Mouse (Mus musculus): ENCODE data around the gene Epn2. TPM values are rescaled to one million over a fixed set of nuclear protein-coding genes. Genes with fewer than 3 reads are reported as not detected.
"Not testable (repeated sequence)": the region's sequence is repeated elsewhere in the genome, so short reads cannot be mapped to it uniquely, and the experiment has no call there.

Gene Epn2
- total and polyA plus RNA-seq, 2 experiments from 2014 or later: 74.3 to 74.9 TPM

DNA sequence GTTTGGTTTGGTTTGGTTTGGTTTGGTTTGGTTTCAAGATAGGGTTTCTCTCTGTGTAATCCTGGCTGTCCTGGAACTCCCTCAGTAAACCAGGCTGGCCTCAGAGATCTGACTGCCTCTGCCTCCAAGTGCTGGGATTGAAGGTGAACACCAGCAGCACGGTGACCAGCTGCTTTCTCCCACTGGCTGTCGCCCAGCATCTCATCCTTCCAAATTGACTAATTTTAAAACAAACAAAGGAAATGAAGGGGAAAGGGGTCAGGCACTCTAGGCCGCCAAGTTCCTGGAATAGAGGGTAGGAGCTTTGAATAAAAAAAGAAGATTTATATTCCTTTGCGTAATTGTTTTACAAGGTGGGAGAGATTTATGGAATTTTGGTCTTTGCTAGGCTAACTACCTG lies 5.9 kb upstream of the Epn2 start:
- no peak for ATAC-seq (ENCODE audit: low FRiP score)
- Histone ChIP-seq H3K4me3 (ENCODE audit: low read depth, low read length) (no peak overlapping the region), H3K36me3 (ENCODE audit: insufficient read depth, low read length) (no peaks in the 10 kb centered on the region), H3K9me3 (ENCODE audit: low read length) (no peaks in the 10 kb centered on the region), H3K27me3 (ENCODE audit: insufficient read depth, low read length) (no peaks in the 10 kb centered on the region), H3K9ac (replicated peaks; ENCODE audit: low read length, poor library complexity, severe bottlenecking) (no peak overlapping the region), H3K27ac (ENCODE audit: low read depth, low read length) (no peak overlapping the region), H3K4me1 (ENCODE audit: insufficient read depth, low read length) (no peaks in the 10 kb centered on the region), H3K4me2 (ENCODE audit: low read depth, low read length, poor library complexity, severe bottlenecking) (no peak overlapping the region)
- no peak for TF ChIP-seq CTCF (IDR thresholded peaks at IDR 0.05)
- 90% methylated on average over 4 of the region's 4 CpGs for WGBS
- DNase-seq (ENCODE audit: low spot score): no peak

DNA sequence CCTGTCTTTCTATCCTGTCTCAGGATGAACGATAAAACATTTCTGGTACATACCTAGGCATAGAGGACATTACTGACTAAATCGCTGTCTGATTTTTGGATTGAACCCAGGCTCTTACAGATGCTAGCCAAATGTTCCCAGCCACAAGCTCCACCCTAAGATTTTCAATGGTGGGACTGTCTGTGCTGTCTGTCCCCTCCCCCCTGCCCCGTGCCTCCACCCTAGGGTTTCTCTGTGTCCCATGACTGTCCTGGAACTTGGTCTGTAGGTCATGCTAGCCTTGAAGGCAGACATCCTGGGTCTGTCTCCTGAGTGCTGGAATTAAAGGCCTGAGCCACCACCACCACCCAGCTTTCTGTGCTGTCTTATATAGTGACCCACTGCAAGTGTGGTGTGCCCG lies 5.3 kb upstream of the Epn2 start:
- H3K9me3 ChIP-seq (ENCODE audit: low read length): no peaks in the 10 kb centered on the region
- H3K36me3 ChIP-seq (ENCODE audit: insufficient read depth, low read length): no peaks in the 10 kb centered on the region
- no peaks in the 10 kb centered on the region for H3K4me1 ChIP-seq (ENCODE audit: insufficient read depth, low read length)
- WGBS: 77% methylated on average over 4 of the region's 4 CpGs
- TF ChIP-seq CTCF (IDR thresholded peaks at IDR 0.05): no peak
- H3K27me3 ChIP-seq (ENCODE audit: insufficient read depth, low read length): no peaks in the 10 kb centered on the region
- ATAC-seq (ENCODE audit: low FRiP score) (no peak), DNase-seq (ENCODE audit: low spot score) (no peak)
- H3K9ac ChIP-seq (replicated peaks; ENCODE audit: low read length, poor library complexity, severe bottlenecking): no peak overlapping the region
- no peak overlapping the region for H3K4me3 ChIP-seq (ENCODE audit: low read depth, low read length)
- no peak overlapping the region for H3K4me2 ChIP-seq (ENCODE audit: low read depth, low read length, poor library complexity, severe bottlenecking)
- no peak overlapping the region for H3K27ac ChIP-seq (ENCODE audit: low read depth, low read length)

DNA sequence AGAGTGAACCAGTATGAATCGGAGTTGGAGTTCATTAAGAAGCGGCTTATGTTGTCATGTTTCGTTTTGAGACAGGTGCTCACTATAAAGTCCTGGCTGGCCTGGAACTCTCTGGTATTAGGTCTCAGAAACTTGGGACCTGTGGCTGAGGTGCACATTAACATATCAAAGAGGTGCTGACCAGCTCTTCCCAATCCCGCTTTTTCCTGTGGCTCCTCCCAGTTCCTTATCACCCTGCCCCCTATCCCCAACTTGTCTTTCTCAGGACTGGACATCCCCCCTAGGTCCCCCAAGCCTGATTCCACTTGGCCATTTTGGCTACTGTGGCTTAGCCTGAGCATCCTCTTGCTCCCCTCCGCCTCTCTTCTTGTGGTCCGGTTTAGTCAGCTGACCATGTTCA lies 4.6 kb upstream of the Epn2 start:
- no peak for DNase-seq (ENCODE audit: low spot score)
- H3K4me1 ChIP-seq (ENCODE audit: insufficient read depth, low read length): no peaks in the 10 kb centered on the region
- TF ChIP-seq CTCF (IDR thresholded peaks at IDR 0.05): no peak
- H3K27ac ChIP-seq (ENCODE audit: low read depth, low read length): no peak overlapping the region
- WGBS: 86% methylated on average over 6 of the region's 6 CpGs
- no peaks in the 10 kb centered on the region for H3K9me3 ChIP-seq (ENCODE audit: low read length)
- ATAC-seq (ENCODE audit: low FRiP score): no peak
- no peak overlapping the region for H3K4me2 ChIP-seq (ENCODE audit: low read depth, low read length, poor library complexity, severe bottlenecking)
- no peaks in the 10 kb centered on the region for H3K36me3 ChIP-seq (ENCODE audit: insufficient read depth, low read length)
- no peak overlapping the region for H3K9ac ChIP-seq (replicated peaks; ENCODE audit: low read length, poor library complexity, severe bottlenecking)
- no peak overlapping the region for H3K4me3 ChIP-seq (ENCODE audit: low read depth, low read length)
- H3K27me3 ChIP-seq (ENCODE audit: insufficient read depth, low read length): no peaks in the 10 kb centered on the region

DNA sequence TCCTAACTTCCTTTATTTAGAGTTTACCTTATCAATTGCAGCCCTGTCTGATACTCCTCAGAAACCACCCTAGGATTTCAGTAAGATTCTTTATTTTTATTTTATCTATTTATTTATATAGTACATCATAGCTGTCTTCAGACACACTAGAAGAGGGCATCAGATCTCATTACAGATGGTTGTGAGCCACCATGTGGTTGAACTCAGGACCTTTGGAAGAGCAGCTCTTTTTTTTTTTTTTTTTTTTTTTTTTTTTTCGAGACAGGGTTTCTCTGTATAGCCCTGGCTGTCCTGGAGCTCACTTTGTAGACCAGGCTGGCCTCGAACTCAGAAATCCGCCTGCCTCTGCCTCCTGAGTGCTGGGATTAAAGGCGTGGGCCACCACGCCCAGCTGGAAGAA lies 3.3 kb upstream of the Epn2 start:
- H3K4me1 ChIP-seq (ENCODE audit: insufficient read depth, low read length); H3K27ac ChIP-seq (ENCODE audit: low read depth, low read length); H3K4me3 ChIP-seq (ENCODE audit: low read depth, low read length); DNase-seq (ENCODE audit: low spot score); H3K9ac ChIP-seq (replicated peaks; ENCODE audit: low read length, poor library complexity, severe bottlenecking); H3K36me3 ChIP-seq (ENCODE audit: insufficient read depth, low read length); ATAC-seq (ENCODE audit: low FRiP score); H3K9me3 ChIP-seq (ENCODE audit: low read length); H3K4me2 ChIP-seq (ENCODE audit: low read depth, low read length, poor library complexity, severe bottlenecking); H3K27me3 ChIP-seq (ENCODE audit: insufficient read depth, low read length): not testable (repeated sequence)
- WGBS: 90% methylated on average over 3 of the region's 5 CpGs

DNA sequence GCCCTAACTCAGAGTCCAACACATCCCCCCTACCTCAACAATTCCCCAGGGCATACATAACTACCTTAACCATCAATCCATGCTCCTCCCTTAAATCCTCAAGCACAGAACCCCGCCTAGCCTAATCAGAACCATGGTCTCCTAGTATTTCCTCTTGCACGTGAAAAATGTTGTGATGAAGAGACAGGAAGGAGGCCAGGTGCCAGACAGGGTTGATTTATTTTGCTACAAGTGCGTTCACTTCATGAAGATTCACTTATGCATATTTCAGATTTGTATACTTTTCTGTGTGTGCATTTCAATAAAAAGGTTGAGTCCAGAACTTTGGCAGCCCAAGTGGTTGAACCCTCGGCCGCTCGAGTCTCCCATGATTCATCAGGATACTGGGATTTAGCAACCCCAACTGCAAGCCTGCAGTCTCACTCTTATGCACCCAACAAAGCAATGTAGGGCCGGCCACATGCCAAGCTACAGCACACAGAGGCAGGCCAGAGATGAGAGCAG lies 443 bp upstream of the Epn2 start:
- Histone ChIP-seq H3K4me1 (ENCODE audit: insufficient read depth, low read length) (0 out of 2 replicates have a peak, but pooled peaks cover 3% of the 10 kb centered on the region), H3K4me2 (ENCODE audit: low read depth, low read length, poor library complexity, severe bottlenecking) (peak overlapping the region; percentile 73), H3K27ac (ENCODE audit: low read depth, low read length) (peak overlapping the region; percentile 90), H3K4me3 (ENCODE audit: low read depth, low read length) (peak overlapping the region; percentile 97), H3K36me3 (ENCODE audit: insufficient read depth, low read length) (no peaks in the 10 kb centered on the region), H3K9me3 (ENCODE audit: low read length) (no peaks in the 10 kb centered on the region), H3K9ac (replicated peaks; ENCODE audit: low read length, poor library complexity, severe bottlenecking) (0 out of 2 replicates have a peak overlapping the region, but pooled peaks have one; percentile 92), H3K27me3 (ENCODE audit: insufficient read depth, low read length) (no peaks in the 10 kb centered on the region)
- WGBS: 83% methylated on average over 7 of the region's 7 CpGs
- DNase-seq (ENCODE audit: low spot score) (no peak), ATAC-seq (ENCODE audit: low FRiP score) (no peak)
- TF ChIP-seq CTCF (IDR thresholded peaks at IDR 0.05): no peak

DNA sequence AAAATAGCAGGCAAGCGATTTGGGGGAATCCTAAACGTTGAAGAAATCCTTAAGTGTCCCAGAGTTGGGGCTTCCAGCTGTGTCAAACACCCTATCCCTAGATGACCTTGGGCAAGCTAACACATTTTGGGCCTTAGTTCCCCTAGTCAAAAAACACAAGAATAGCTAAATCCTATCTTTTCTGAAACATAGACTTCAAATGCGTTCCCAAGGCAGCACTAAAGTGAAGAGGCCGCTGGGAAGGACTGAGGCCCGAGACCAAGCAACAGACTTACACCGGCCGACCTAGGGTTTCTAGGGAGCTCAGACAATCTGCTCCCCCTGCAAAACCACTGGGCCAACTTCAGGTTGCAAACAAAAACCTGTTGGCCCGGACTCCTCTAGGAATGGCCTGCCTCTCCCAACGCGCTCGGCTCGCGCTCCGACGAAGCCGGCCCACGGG lies 925 bp downstream of the Epn2 start:
- DNase-seq (ENCODE audit: low spot score) (peak; percentile 7), ATAC-seq (ENCODE audit: low FRiP score) (peak; percentile 29)
- Histone ChIP-seq H3K4me3 (ENCODE audit: low read depth, low read length) (peak overlapping the region; percentile 97), H3K4me1 (ENCODE audit: insufficient read depth, low read length) (0 out of 2 replicates have a peak, but pooled peaks cover 7% of the 10 kb centered on the region), H3K4me2 (ENCODE audit: low read depth, low read length, poor library complexity, severe bottlenecking) (peak overlapping the region; percentile 73), H3K9me3 (ENCODE audit: low read length) (no peaks in the 10 kb centered on the region), H3K27me3 (ENCODE audit: insufficient read depth, low read length) (no peaks in the 10 kb centered on the region), H3K9ac (replicated peaks; ENCODE audit: low read length, poor library complexity, severe bottlenecking) (peak overlapping the region; percentile 92), H3K36me3 (ENCODE audit: insufficient read depth, low read length) (no peaks in the 10 kb centered on the region), H3K27ac (ENCODE audit: low read depth, low read length) (peak overlapping the region; percentile 90)
- under 1% methylated on average over 17 of the region's 17 CpGs for WGBS
- TF ChIP-seq CTCF (IDR thresholded peaks at IDR 0.05): no peak

Data from midbrain, postnatal 0 days (tissue).